Mouse (Mus musculus) thymus, postnatal 4 days (tissue): ENCODE results near the gene Ccdc106.
"Not testable (repeated sequence)": the region's sequence is repeated elsewhere in the genome, so short reads cannot be mapped to it uniquely, and the experiment has no call there.

Experiments used
- DNase-seq: peaks from one replicate; pipeline ENCODE4 v3.0.0; 2021

The Ccdc106 gene

GRCm38 (mm10) chr7:5052931-5053343 lies 32.6 kb downstream of the Ccdc106 start:
- no peak for DNase-seq

GRCm38 (mm10) chr7:5053456-5054179 lies 33.3 kb downstream of the Ccdc106 start:
- no peak for DNase-seq

DNA sequence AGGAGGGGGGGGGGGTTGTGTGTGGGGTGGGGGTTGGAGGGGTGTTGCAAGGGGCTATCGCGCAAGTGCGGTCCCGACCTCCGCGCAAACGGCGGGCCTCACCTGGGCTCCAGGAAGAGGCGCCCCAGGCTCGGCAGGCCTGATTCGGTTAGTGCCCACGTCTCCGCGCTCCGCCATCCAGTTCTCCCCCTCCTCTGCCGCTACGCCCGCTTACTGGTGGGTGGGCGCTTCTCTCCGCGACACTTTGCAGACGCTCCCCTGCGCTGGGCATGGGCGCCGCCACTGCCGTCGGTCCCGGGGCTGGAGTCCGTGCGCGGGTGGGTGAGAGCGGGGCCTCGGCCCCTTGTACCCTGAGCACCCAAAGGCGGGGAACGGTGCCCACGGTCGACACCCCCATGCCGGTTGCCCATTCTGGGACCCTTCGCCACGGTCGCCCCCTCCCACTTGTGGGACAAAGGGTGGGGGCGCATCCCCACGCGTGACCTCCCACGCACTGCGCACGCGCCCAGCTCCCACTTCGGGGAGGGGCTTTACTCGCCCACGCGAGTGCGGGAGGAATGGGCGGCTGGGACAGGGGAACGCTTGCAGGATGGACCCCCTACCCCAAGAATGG lies 36.4 kb downstream of the Ccdc106 start:
- peak; percentile 45 for DNase-seq

DNA sequence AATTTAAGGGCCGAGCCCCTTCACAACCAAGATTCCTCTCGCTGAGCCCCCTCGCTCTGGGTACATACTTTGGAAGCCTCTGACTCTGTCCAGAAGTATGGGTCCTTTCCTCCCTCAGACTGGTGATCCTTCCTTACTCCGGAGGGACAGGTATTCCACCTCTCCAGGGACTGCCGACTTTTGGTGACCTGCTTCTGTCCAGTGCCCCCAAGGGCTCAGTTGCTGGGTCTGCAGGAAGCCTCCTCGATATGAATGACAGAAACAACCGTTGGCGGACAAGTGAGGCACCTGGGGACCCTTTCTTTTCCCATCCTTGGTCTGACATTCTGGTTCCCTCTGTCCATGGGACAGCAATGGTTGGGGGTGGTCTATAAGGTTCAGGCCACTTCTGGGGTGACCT lies 37.0 kb downstream of the Ccdc106 start:
- no peak for DNase-seq

DNA sequence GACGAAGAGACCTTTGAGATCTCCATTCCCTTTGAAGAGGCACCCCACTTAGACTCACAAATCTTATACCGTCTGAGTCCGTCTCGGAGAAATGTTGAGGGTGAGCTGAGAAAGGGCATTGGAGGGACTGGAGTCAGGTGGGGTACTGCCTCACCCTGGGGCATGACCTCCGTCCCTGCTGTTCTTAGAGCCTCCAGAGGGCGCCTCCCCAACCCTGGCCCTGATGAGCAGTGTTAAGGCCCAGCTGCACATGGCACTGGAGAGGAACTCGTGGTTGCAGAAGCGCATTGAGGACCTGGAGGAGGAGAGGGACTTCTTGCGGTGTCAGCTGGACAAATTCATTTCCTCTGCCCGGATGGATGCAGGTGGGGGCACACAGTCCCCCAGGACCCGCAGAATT lies 37.5 kb downstream of the Ccdc106 start:
- peak; percentile 60 for DNase-seq

GRCm38 (mm10) chr7:5058631-5059030 lies 38.3 kb downstream of the Ccdc106 start:
- no peak for DNase-seq

DNA sequence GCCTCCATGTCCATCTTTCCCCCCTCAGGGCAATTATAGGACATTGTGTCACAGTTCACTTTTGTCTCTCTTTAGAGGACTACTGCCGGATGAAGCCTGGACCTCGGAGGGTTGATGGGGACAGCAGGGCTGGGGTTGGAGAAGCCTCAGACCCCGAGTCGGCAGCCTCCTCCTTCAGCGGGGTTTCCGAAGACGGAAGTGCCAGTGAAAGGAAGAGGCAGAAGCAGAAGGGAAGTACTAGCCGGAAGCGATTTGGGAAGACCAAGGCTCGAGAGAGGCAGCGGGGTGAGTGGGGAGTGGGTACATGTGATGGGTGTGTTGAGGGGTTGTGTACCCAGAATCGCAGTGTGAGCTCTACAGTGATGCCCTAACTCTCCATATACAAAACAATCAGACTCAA lies 39.1 kb downstream of the Ccdc106 start:
- peak; percentile 32 for DNase-seq

DNA sequence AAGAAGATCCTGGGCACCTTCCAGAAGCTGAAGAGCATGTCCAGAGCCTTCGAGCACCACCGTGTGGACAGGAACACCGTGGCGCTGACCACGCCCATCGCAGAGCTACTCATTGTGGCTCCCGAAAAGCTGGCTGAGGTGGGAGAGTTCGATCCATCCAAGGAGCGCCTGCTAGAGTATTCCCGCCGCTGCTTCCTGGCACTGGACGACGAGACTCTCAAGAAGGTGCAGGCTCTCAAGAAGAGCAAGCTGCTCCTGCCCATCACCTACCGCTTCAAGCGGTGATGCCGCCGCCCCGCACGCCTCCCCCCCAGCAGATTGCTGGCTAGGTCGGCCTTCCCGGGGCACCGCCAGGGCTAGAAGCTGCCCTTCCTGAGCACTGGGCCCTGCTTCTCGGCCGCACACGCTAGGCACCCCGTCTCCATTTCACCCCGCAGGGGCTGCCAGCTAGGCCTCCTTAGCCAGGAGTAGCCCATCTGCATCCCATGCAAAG lies 39.9 kb downstream of the Ccdc106 start:
- peak; percentile 78 for DNase-seq

- DNase-seq: peak; percentile 99
Observed at GRCm38 (mm10) chr7:5060944-5061773, 40.8 kb downstream of the Ccdc106 start.

GRCm38 (mm10) chr7:5061774-5062359 lies 41.5 kb downstream of the Ccdc106 start, which contains the start of gene U2af2:
U2af2 (plus strand) TSS chr7:5062143.
- DNase-seq: peak; percentile 98

DNA sequence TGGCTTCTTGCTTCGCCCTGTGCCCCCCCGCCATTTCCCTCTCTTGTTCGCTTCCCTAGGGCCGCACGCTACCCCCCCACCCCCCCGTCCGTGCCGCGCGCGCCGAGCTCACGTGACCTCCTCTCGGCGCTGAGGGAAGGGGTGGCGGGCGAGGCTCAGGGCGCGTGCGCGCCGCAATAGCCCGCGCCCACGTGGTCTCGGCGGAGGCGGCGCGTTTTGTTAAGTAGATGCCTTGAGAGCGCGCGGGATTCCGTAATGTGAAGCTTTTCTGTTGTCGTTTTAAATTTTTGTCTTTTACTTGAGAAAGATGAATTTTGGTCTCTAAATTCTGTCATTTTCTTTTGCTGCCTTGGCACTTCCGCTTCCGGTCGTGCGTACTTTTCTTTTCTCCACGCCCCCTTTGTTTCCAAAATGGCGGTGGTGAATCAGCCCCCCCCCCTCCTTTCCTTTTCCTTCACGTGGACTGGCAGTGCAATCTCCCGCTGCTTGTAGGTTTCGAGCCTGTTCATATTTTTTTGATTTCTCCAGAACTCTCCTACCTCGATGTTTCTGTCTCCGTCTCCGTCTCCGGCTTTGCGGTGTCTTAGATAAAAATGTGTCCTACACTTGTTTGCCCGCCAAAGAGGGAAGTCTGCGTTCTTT lies 42.1 kb downstream of the Ccdc106 start:
- no peak for DNase-seq

- no peak for DNase-seq
Observed at GRCm38 (mm10) chr7:5064886-5065285, 44.5 kb downstream of the Ccdc106 start.

DNA sequence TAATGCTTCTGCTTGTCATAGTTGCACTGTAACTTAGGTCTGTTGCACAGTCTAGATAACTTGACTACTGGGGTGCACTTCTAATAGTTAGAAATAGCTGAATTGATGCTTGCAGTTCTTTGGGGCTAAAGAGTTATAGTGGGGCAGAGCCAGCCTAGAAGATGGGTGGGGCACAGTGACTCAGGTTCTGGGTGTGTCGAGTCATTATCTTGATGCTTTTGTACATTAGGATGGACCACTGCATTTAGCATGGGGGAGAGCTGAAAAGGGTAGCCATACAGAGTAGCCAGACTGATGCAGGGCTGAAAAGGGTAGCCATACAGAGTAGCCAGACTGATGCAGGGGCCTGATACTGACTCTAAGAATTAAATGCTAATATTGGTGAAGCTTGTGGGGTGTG lies 53.2 kb downstream of the Ccdc106 start:
- no peak for DNase-seq

DNA sequence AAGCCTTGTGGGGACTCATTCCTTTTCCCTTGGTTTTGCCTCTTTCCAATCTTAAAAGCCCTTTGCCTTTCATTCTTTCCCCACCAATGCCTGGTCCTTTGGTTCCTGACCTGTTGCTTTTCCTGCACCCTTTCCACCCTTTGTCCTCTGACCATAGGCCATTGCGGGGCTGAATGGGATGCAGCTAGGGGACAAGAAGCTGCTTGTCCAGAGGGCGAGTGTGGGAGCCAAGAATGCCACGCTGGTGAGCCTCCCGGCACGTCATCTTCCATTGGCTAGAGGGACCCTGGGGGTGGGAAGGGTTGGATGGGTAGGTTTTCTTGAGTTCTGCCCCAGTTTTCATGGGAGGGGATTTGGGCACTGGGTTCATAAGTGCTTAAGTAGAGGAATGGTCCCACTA lies 54.6 kb downstream of the Ccdc106 start:
- DNase-seq: no peak

- no peak for DNase-seq
Observed at GRCm38 (mm10) chr7:5076931-5077330, 56.6 kb downstream of the Ccdc106 start.

DNA sequence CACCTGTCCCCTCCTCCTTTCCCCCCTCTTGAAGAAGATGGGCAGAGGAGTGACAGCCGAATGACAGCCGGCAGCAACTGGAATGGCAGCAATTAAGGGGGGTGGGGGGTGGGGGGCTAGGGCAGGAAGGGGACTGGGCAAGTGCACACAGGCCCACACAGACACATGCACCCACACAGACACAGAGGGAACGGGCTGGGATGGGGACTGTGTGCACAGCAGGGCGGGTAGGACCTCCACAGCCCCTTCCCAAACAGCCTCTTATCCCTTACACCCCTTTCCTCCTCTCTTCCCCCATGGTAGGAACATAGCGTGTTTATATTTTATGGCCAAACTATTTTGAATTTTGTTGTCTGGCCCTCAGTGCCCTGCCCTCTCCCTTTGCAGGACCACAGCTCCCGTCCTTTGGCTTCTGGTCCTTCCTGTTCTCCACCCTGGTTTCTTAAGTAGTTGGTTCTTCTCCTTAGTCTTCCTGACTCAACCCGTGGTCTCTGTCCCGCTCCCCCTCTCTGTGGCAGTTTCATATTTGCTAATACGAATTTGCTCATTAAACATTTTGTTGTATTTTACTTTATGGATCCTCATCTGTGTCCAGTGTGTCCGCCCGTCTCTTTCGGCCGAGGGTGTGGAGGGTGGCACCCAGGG lies 59.1 kb downstream of the Ccdc106 start:
- DNase-seq: not testable (repeated sequence)

DNA sequence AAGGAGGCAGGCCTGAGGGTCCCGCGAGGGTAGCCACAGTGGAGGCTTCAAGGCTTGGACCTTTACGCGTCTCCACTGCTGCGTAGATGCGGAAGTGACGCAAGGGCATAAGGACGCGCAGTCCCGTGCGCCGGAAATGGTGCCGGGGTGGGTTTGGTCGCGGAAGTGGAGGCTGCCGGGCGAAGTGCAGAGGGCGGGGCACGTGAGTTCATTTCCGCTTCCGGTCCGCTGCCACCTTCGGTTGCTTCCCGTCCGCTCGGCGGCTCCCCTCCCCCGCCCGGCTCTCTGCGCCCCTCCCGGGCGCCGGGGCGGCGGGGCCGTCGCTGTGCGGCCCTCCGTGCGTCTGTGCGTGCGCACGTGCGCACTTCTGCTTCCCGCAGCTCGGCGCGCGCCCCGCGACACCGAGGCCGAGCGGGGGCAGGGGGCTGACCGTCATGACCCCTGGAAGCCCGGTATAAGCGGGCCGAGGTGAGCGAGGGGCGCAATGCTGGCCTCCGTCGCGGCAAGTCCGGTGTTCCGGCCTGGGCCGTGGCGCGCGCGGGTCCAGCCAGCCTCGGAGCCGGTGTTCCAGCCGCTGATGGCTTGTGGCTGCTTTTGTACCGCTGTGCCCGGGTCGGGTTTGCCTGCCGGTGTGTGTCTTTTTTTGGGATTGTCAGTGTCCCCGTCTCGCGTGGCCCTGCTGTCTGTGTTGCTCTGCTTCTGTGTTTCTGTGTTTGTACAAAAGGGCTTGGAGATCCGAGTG lies 59.8 kb downstream of the Ccdc106 start, which contains the start of gene Epn1:
Epn1 (plus strand) TSS at position 226 of the 742 bp plus-strand sequence.
- DNase-seq: peak; percentile 97

GRCm38 (mm10) chr7:5080815-5081214 lies 60.5 kb downstream of the Ccdc106 start:
- DNase-seq: no peak

DNA sequence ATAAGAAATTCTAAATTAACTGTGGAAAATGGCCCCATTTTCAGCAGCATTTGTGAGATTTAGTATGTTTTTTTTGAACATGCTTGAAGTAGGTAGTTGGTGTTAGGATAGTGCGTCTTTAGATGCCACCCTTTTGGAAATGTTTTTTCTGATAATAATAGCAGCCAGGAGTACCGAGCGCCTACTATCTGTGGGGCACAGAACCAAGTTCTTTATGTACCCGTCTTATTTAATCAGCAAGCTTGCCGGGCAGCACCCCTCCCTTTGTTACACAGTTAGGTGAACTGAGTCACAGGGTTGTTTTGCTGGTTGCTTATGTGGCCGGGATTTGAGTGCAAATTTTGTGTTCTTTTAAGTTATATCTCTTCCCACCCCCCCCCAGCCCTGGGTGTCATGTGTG lies 60.9 kb downstream of the Ccdc106 start:
- DNase-seq: no peak

DNA sequence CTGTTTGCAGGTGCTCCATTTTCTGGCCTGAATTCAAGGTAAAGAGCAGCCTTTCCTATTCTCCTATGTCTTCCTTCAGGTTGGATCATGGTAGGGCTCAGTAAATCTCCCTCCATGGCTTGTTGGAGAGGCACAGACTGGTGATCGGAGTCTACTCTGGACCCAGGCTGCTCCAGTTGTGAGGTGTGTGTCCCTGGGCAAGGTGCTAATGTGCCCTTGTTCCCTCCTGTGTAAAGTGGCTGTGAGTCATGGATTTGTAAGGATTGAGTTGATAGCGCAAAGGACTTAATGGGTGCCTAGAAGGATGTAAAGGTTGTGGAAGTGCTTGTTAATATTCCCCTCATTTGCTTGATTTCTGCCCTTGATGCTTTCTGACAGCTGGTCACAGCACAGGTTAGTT lies 61.6 kb downstream of the Ccdc106 start:
- no peak for DNase-seq
